Comparison of ENCODE assay signal across 11 mouse cellular contexts in the genomic region with DNA sequence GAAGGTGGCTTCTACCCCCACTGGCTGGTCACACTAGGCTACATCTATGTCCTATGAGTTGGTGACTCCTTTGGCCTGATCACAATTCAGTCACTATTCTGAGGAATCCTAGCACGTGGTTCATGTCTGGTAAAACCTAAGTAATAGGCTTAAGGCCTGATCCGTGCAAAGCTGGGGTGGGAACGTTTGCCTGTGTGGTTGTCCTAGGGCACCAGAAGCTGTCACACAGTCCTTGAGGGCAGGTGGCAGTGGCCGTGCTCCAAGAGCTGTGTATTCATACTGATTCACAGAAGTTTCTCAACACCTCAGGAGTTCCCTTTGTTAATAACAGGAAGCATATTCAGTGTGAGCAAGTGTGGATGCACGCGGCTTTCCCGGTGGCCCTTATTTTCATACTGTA. TPM values are rescaled to one million over a fixed set of nuclear protein-coding genes. Genes with fewer than 3 reads are reported as not detected.
DNase-seq lines count a peak whose midpoint lies in the region; ATAC-seq lines count a peak whose summit lies in the region.
"Had no signal": no experiment of that assay in that cellular context is flagged by ENCODE, and none has a peak within 500 bp of the region (broad histone marks: within the 10 kb centered on the region; RNA-seq: fewer than 3 reads in every experiment).

No protein-coding gene starts in this region.

- no peak for DNase-seq in forebrain, embryonic 14.5 days (ENCODE audit: low spot score)
- DNase-seq in forebrain, embryonic 10.5 days (ENCODE audit: extremely low spot score, low spot score): no peak
- peak; percentile 76 for DNase-seq in midbrain, embryonic 11.5 days (ENCODE audit: low spot score, missing footprints)
- no peak for DNase-seq in midbrain, embryonic 10.5 days (ENCODE audit: low spot score)
- DNase-seq in lung, postnatal 4 days: peak; percentile 43 to 54
- no peak for DNase-seq in urinary bladder, postnatal 25 days (ENCODE audit: low spot score)
- DNase-seq in frontal cortex, postnatal 36 days (ENCODE audit: low spot score in 2 of 2): no peak
- DNase-seq: gastrocnemius, postnatal 25 days; right cerebral cortex, postnatal 4 days had no signal

- no peak overlapping the region for H3K27ac ChIP-seq in forebrain, embryonic 14.5 days (ENCODE audit: low read depth, low read length)
- no peak overlapping the region for H3K27ac ChIP-seq in forebrain, embryonic 10.5 days
- no peak overlapping the region for H3K27ac ChIP-seq in midbrain, embryonic 11.5 days (ENCODE audit: low read depth, low read length)
- H3K27ac ChIP-seq in midbrain, embryonic 10.5 days (replicated peaks): no peak overlapping the region
- H3K27ac ChIP-seq in kidney, embryonic 14.5 days (ENCODE audit: low read depth, low read length): no peak overlapping the region

- no peaks in the 10 kb centered on the region for H3K36me3 ChIP-seq in forebrain, embryonic 14.5 days (ENCODE audit: control insufficient read depth, insufficient read depth, low read length)
- no peaks in the 10 kb centered on the region for H3K36me3 ChIP-seq in forebrain, embryonic 10.5 days (replicated peaks)
- H3K36me3 ChIP-seq in midbrain, embryonic 11.5 days (ENCODE audit: control insufficient read depth, insufficient read depth, low read length): no peaks in the 10 kb centered on the region
- H3K36me3 ChIP-seq in midbrain, embryonic 10.5 days: no peaks in the 10 kb centered on the region
- no peaks in the 10 kb centered on the region for H3K36me3 ChIP-seq in kidney, embryonic 14.5 days (ENCODE audit: control insufficient read depth, insufficient read depth, low read length)

- H3K9ac ChIP-seq in forebrain, embryonic 14.5 days (ENCODE audit: low read length): no peak overlapping the region
- no peak overlapping the region for H3K9ac ChIP-seq in midbrain, embryonic 11.5 days (ENCODE audit: low read length)
- no peak overlapping the region for H3K9ac ChIP-seq in kidney, embryonic 14.5 days (ENCODE audit: low read depth, low read length)

- peaks cover 16% of the 10 kb centered on the region for H3K4me1 ChIP-seq in forebrain, embryonic 14.5 days (ENCODE audit: control insufficient read depth, insufficient read depth, low read length)
- H3K4me1 ChIP-seq in forebrain, embryonic 10.5 days: peaks cover 57% of the 10 kb centered on the region
- no peaks in the 10 kb centered on the region for H3K4me1 ChIP-seq in midbrain, embryonic 11.5 days (ENCODE audit: control insufficient read depth, insufficient read depth, low read length)
- peaks cover 51% of the 10 kb centered on the region for H3K4me1 ChIP-seq in midbrain, embryonic 10.5 days
- H3K4me1 ChIP-seq in kidney, embryonic 14.5 days (ENCODE audit: control insufficient read depth, insufficient read depth, low read length): peaks cover 12% of the 10 kb centered on the region; the same call in 1 of the 2 replicates

- no peaks in the 10 kb centered on the region for H3K27me3 ChIP-seq in forebrain, embryonic 14.5 days (replicated peaks; ENCODE audit: control insufficient read depth, insufficient read depth, low read length)
- H3K27me3 ChIP-seq in forebrain, embryonic 10.5 days (ENCODE audit: poor library complexity, severe bottlenecking): peaks cover 45% of the 10 kb centered on the region
- no peaks in the 10 kb centered on the region for H3K27me3 ChIP-seq in midbrain, embryonic 11.5 days (ENCODE audit: control insufficient read depth, insufficient read depth, low read length)
- peaks cover 11% of the 10 kb centered on the region for H3K27me3 ChIP-seq in midbrain, embryonic 10.5 days (ENCODE audit: low read depth, poor library complexity, severe bottlenecking)
- 0 out of 2 replicates have a peak, but pooled peaks cover 2% of the 10 kb centered on the region for H3K27me3 ChIP-seq in kidney, embryonic 14.5 days (ENCODE audit: control insufficient read depth, insufficient read depth, low read length)
- H3K27me3 ChIP-seq: CH12.LX had no signal

- ATAC-seq in forebrain, embryonic 14.5 days: no peak
- no peak for ATAC-seq in midbrain, embryonic 11.5 days (ENCODE audit: low FRiP score)
- ATAC-seq in kidney, embryonic 14.5 days (ENCODE audit: low FRiP score, low TSS enrichment): no peak

- H3K4me2 ChIP-seq in forebrain, embryonic 14.5 days (ENCODE audit: low read length): 0 out of 2 replicates have a peak overlapping the region, but pooled peaks have one; percentile 77
- H3K4me2 ChIP-seq in midbrain, embryonic 11.5 days: no peak overlapping the region
- H3K4me2 ChIP-seq in kidney, embryonic 14.5 days (replicated peaks; ENCODE audit: low read depth, low read length): no peak overlapping the region

- WGBS in forebrain, embryonic 14.5 days: 64% methylated on average over 7 of the region's 7 CpGs
- 83% methylated on average over 7 of the region's 7 CpGs for WGBS in forebrain, embryonic 10.5 days
- 67% methylated on average over 7 of the region's 7 CpGs for WGBS in midbrain, embryonic 11.5 days
- 80% methylated on average over 7 of the region's 7 CpGs for WGBS in midbrain, embryonic 10.5 days
- 83% methylated on average over 7 of the region's 7 CpGs for WGBS in kidney, embryonic 14.5 days

- H3K4me3 ChIP-seq in forebrain, embryonic 14.5 days (ENCODE audit: low read depth, low read length): no peak overlapping the region
- H3K4me3 ChIP-seq in forebrain, embryonic 10.5 days: no peak overlapping the region
- H3K4me3 ChIP-seq in midbrain, embryonic 11.5 days (ENCODE audit: low read depth, low read length): no peak overlapping the region
- no peak overlapping the region for H3K4me3 ChIP-seq in midbrain, embryonic 10.5 days
- no peak overlapping the region for H3K4me3 ChIP-seq in kidney, embryonic 14.5 days (ENCODE audit: low read length)

- no peaks in the 10 kb centered on the region for H3K9me3 ChIP-seq in forebrain, embryonic 14.5 days (replicated peaks; ENCODE audit: control insufficient read depth, low read length)
- no peaks in the 10 kb centered on the region for H3K9me3 ChIP-seq in forebrain, embryonic 10.5 days
- H3K9me3 ChIP-seq in midbrain, embryonic 11.5 days (ENCODE audit: control insufficient read depth, low read length): no peaks in the 10 kb centered on the region
- no peaks in the 10 kb centered on the region for H3K9me3 ChIP-seq in midbrain, embryonic 10.5 days (replicated peaks)
- no peaks in the 10 kb centered on the region for H3K9me3 ChIP-seq in kidney, embryonic 14.5 days (ENCODE audit: control insufficient read depth, low read length)

RNA-seq across cellular contexts. Expression of gene Eepd1, which starts 4.1 kb away (rescaled TPM):
- polyA plus RNA-seq in forebrain, embryonic 14.5 days (2014; fragmentation: Nextera tagmentation; extraction: Ambion mirVana): 9.7 and 11.6 TPM in 2 replicates
- polyA plus RNA-seq in forebrain, embryonic 10.5 days (2016; fragmentation: Nextera tagmentation; extraction: Ambion mirVana): 11.6 and 14.2 TPM in 2 replicates
- 5.5 and 7.8 TPM in 2 replicates for polyA plus RNA-seq in midbrain, embryonic 11.5 days (2014; fragmentation: Nextera tagmentation; extraction: Ambion mirVana)
- 8.5 and 11.4 TPM in 2 replicates for polyA plus RNA-seq in midbrain, embryonic 10.5 days (2016; fragmentation: Nextera tagmentation; extraction: Ambion mirVana)
- polyA plus RNA-seq in kidney, embryonic 14.5 days (2014; fragmentation: Nextera tagmentation; extraction: Ambion mirVana): 2.6 and 6.1 TPM in 2 replicates

Comparison
In these comparisons a context has a peak if more than half of its experiments do, and no peak if none do; other contexts are left out.
1. DNase-seq: peak in midbrain, embryonic 11.5 days (single experiment) and lung, postnatal 4 days (2 of 2); none in forebrain, embryonic 14.5 days (single experiment), forebrain, embryonic 10.5 days (single experiment), midbrain, embryonic 10.5 days (single experiment), urinary bladder, postnatal 25 days (single experiment) and frontal cortex, postnatal 36 days (0 of 2).